In the genomic region with DNA sequence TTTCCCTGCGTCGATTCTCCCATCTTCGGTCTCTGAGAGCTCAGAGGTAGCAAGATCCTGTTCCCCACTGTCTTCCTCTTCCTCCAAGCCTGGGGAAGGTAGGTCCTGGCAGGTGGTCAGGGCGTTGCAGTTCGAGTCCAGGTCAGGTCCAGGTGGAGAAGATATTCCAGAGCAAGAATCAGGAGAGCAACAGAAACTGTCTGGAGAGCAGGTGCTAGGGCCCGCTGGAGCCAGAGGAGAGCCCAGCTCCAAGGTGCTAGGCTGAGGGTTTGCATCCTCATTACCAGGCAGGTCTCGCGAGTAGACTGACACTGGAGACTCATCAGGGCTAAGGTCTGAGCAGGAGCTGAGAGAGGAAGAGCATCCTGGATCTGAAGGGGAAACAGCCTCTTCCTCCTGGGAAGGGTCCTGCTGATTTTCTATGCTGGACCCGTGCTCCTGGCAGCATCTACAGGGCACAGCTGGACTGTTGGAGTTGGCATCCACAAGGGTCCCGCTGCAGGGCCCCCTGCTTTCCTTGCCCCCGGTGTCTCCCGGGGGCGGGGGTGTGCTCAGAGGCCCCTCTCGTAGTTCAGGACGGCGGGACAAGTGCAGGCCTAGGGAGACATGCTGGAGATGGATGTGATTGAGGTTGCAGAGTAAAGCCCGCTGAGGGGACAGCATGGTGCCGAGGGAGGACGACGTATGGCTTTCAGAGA, we compare ENCODE assay signal across 9 mouse cellular contexts. TPM values are rescaled to one million over a fixed set of nuclear protein-coding genes. Genes with fewer than 3 reads are reported as not detected.
DNase-seq lines count a peak whose midpoint lies in the region; ATAC-seq and TF ChIP-seq lines count a peak whose summit lies in the region.
"Had no signal": no experiment of that assay in that cellular context is flagged by ENCODE, and none has a peak within 500 bp of the region (broad histone marks: within the 10 kb centered on the region; RNA-seq: fewer than 3 reads in every experiment).

No protein-coding gene starts in this region.

- no peak overlapping the region for H3K27ac ChIP-seq in ES-Bruce4 (ENCODE audit: insufficient read depth, low read length)
- H3K27ac ChIP-seq in forebrain, embryonic 12.5 days = no peak overlapping the region
- no peak overlapping the region for H3K27ac ChIP-seq in liver, postnatal 0 days (ENCODE audit: low read depth)

- peak overlapping the region; percentile 98 for H3K4me2 ChIP-seq in forebrain, embryonic 12.5 days
- peak overlapping the region; percentile 100 for H3K4me2 ChIP-seq in liver, postnatal 0 days (ENCODE audit: low read depth, low read length)

- H3K4me1 ChIP-seq in ES-Bruce4 (ENCODE audit: control insufficient read depth, insufficient read depth, low read length) = peaks cover 4% of the 10 kb centered on the region
- H3K4me1 ChIP-seq in forebrain, embryonic 12.5 days = peaks cover 51% of the 10 kb centered on the region
- H3K4me1 ChIP-seq in liver, postnatal 0 days (ENCODE audit: insufficient read depth) = peaks cover 32% of the 10 kb centered on the region

- H3K9ac ChIP-seq in ES-Bruce4 (ENCODE audit: low read depth, poor library complexity, severe bottlenecking) = peak overlapping the region; percentile 86
- H3K9ac ChIP-seq in forebrain, embryonic 12.5 days = peak overlapping the region; percentile 82
- no peak overlapping the region for H3K9ac ChIP-seq in liver, postnatal 0 days (replicated peaks)

- H3K36me3 ChIP-seq in ES-Bruce4 (ENCODE audit: control insufficient read depth, insufficient read depth, low read length, poor library complexity, severe bottlenecking) = peaks cover 12% of the 10 kb centered on the region
- peaks cover 48% of the 10 kb centered on the region for H3K36me3 ChIP-seq in forebrain, embryonic 12.5 days (replicated peaks)
- peaks cover 28% of the 10 kb centered on the region for H3K36me3 ChIP-seq in liver, postnatal 0 days (replicated peaks; ENCODE audit: insufficient read depth, low read length)

- TF ChIP-seq POLR2A in ES-Bruce4 (IDR thresholded peaks at IDR 0.05; ENCODE audit: insufficient read depth, low read length) = no peak

- peak overlapping the region; percentile 14; the same call in 1 of the 2 replicates for H3K4me3 ChIP-seq in ES-Bruce4 (ENCODE audit: low read depth, low read length)
- H3K4me3 ChIP-seq in forebrain, embryonic 12.5 days (replicated peaks) = peak overlapping the region; percentile 63
- peak overlapping the region; percentile 73; the same call in 1 of the 2 replicates for H3K4me3 ChIP-seq in liver, postnatal 0 days (ENCODE audit: low read depth, low read length)

- H3K27me3 ChIP-seq in ES-Bruce4 (ENCODE audit: control insufficient read depth, insufficient read depth, low read length, poor library complexity, severe bottlenecking) = no peaks in the 10 kb centered on the region
- peaks cover 44% of the 10 kb centered on the region for H3K27me3 ChIP-seq in forebrain, embryonic 12.5 days
- H3K27me3 ChIP-seq in liver, postnatal 0 days (ENCODE audit: insufficient read depth, low read length) = peaks cover 24% of the 10 kb centered on the region

- intact Hi-C loops in left cerebral cortex, postnatal 14 days (cut with DNase I) = loop anchor here (5.0 kb wide), 1 partner anchor 70 kb away; the partner anchor contains the start of genes Clk2 and Hcn3

- no peaks in the 10 kb centered on the region for H3K9me3 ChIP-seq in ES-Bruce4 (replicated peaks; ENCODE audit: control insufficient read depth, insufficient read depth, low read length, poor library complexity, severe bottlenecking)
- no peaks in the 10 kb centered on the region for H3K9me3 ChIP-seq in forebrain, embryonic 12.5 days
- H3K9me3 ChIP-seq in liver, postnatal 0 days (ENCODE audit: low read length) = no peaks in the 10 kb centered on the region

- no peak for TF ChIP-seq EP300 in ES-Bruce4 (IDR thresholded peaks at IDR 0.05; ENCODE audit: insufficient read depth, low read depth, low read length)
- no peak for TF ChIP-seq EP300 in liver, postnatal 0 days (IDR thresholded peaks at IDR 0.05; ENCODE audit: low read depth)

- no peak for TF ChIP-seq CTCF in ES-Bruce4 (IDR thresholded peaks at IDR 0.05; ENCODE audit: low read depth, low read length)
- TF ChIP-seq CTCF in liver, postnatal 0 days (IDR thresholded peaks at IDR 0.05; ENCODE audit: low read depth) = no peak

- no peak for ATAC-seq in forebrain, embryonic 12.5 days (ENCODE audit: low FRiP score)
- ATAC-seq in liver, postnatal 0 days = no peak

- peak; percentile 92 for DNase-seq in heart, adult 11 months
- no peak for DNase-seq in heart, adult 9 months (ENCODE audit: low spot score in 2 of 2)
- no peak for DNase-seq in liver, postnatal 0 days
- no peak for DNase-seq in left cerebral cortex, postnatal 14 days (ENCODE audit: low spot score in 2 of 2)
- DNase-seq in layer of hippocampus, adult 8-10 months (ENCODE audit: low spot score in 2 of 2) = no peak
- no peak for DNase-seq in layer of hippocampus, adult 9-10 months (ENCODE audit: low spot score)

- WGBS in forebrain, embryonic 12.5 days = 8% methylated on average over 20 of the region's 20 CpGs
- WGBS in liver, postnatal 0 days (ENCODE audit: insufficient replicate concordance) = 13% methylated on average over 20 of the region's 20 CpGs

RNA-seq across cellular contexts. Expression of gene Rusc1, which starts 1.2 kb away (rescaled TPM):
- polyA plus RNA-seq in ES-Bruce4 (2011; ENCODE audit: insufficient read depth, insufficient read length, low read depth, missing spikeins) = 10.7 and 13.6 TPM in 2 replicates
- 36.0 and 40.0 TPM in 2 replicates for polyA plus RNA-seq in forebrain, embryonic 12.5 days (2016; fragmentation: Nextera tagmentation; extraction: Ambion mirVana)
- polyA plus RNA-seq in liver, postnatal 0 days (2015; fragmentation: Nextera tagmentation; extraction: Ambion mirVana) = 2.4 and 2.5 TPM in 2 replicates
- 100 to 1,000 TPM; 205 to 214 TPM for total RNA-seq in left cerebral cortex, postnatal 14 days (2021)
- 100 to 1,000 TPM; 144 to 149 (median 146) TPM for total RNA-seq in layer of hippocampus, adult 8-10 months (2022)

RNA-seq across cellular contexts. Expression of gene Gm43738, which starts 8.9 kb away (rescaled TPM):
- not detected in 2 replicates for polyA plus RNA-seq in ES-Bruce4 (2011; ENCODE audit: insufficient read depth, insufficient read length, low read depth, missing spikeins)
- 0.12 TPM in 1 of 2 replicates, not detected in the other for polyA plus RNA-seq in forebrain, embryonic 12.5 days (2016; fragmentation: Nextera tagmentation; extraction: Ambion mirVana)
- not detected in 2 replicates for polyA plus RNA-seq in liver, postnatal 0 days (2015; fragmentation: Nextera tagmentation; extraction: Ambion mirVana)
- total RNA-seq in left cerebral cortex, postnatal 14 days (2021) = not detected
- total RNA-seq in layer of hippocampus, adult 8-10 months (2022) = under 1 TPM in 1 of 4 experiments, not detected in 3; 0.18 TPM
- polyA plus RNA-seq: large intestine, adult 2 months had no signal

RNA-seq across cellular contexts. Expression of gene Fdps, which starts 9.8 kb away (rescaled TPM):
- polyA plus RNA-seq in ES-Bruce4 (2011; ENCODE audit: insufficient read depth, insufficient read length, low read depth, missing spikeins) = 260 and 266 TPM in 2 replicates
- polyA plus RNA-seq in forebrain, embryonic 12.5 days (2016; fragmentation: Nextera tagmentation; extraction: Ambion mirVana) = 292 and 322 TPM in 2 replicates
- polyA plus RNA-seq in liver, postnatal 0 days (2015; fragmentation: Nextera tagmentation; extraction: Ambion mirVana) = 75.8 and 82.2 TPM in 2 replicates
- total RNA-seq in left cerebral cortex, postnatal 14 days (2021) = 100 to 1,000 TPM in 1 of 2 experiments, 10 to 100 TPM in 1; 97.9 to 102 TPM
- 100 to 1,000 TPM in 2 of 4 experiments, 10 to 100 TPM in 2; 84.1 to 119 (median 97.3) TPM for total RNA-seq in layer of hippocampus, adult 8-10 months (2022)

RNA-seq across cellular contexts. Expression of gene Pklr, which starts 44.0 kb away (rescaled TPM):
- 0.21 TPM in 1 of 2 replicates, not detected in the other for polyA plus RNA-seq in ES-Bruce4 (2011; ENCODE audit: insufficient read depth, insufficient read length, low read depth, missing spikeins)
- 0.09 and 0.22 TPM in 2 replicates for polyA plus RNA-seq in forebrain, embryonic 12.5 days (2016; fragmentation: Nextera tagmentation; extraction: Ambion mirVana)
- 18.6 and 27.8 TPM in 2 replicates for polyA plus RNA-seq in liver, postnatal 0 days (2015; fragmentation: Nextera tagmentation; extraction: Ambion mirVana)
- not detected for total RNA-seq in left cerebral cortex, postnatal 14 days (2021)
- total RNA-seq in layer of hippocampus, adult 8-10 months (2022) = under 1 TPM in 1 of 4 experiments, not detected in 3; 0.14 TPM

Comparison
In these comparisons a context has a peak if more than half of its experiments do, and no peak if none do; other contexts are left out.
1. H3K4me3 ChIP-seq: peak in every context shown above with its lines; median percentile 73 in liver, postnatal 0 days; 63 in forebrain, embryonic 12.5 days; 14 in ES-Bruce4.